In genomic region chr11:46443152-46443551, GRCm38 (mm10) we compare ENCODE assay signal across 17 mouse cellular contexts. TPM values are rescaled to one million over a fixed set of nuclear protein-coding genes. Genes with fewer than 3 reads are reported as not detected.
DNase-seq lines count a peak whose midpoint lies in the region; ATAC-seq and TF ChIP-seq lines count a peak whose summit lies in the region.
"Had no signal": no experiment of that assay in that cellular context is flagged by ENCODE, and none has a peak within 500 bp of the region (broad histone marks: within the 10 kb centered on the region; RNA-seq: fewer than 3 reads in every experiment).

No protein-coding gene starts in this region.

- H3K9ac ChIP-seq in lung, postnatal 0 days (replicated peaks; ENCODE audit: low read depth), result no peak overlapping the region
- H3K9ac ChIP-seq: midbrain, embryonic 12.5 days; neural tube, embryonic 12.5 days had no signal

- no peaks in the 10 kb centered on the region for H3K27me3 ChIP-seq in lung, postnatal 0 days (replicated peaks; ENCODE audit: insufficient read depth, low read length)
- H3K27me3 ChIP-seq: midbrain, embryonic 12.5 days; neural tube, embryonic 12.5 days had no signal

- peak; percentile 35 for DNase-seq in heart, adult 11 months
- DNase-seq in heart, adult 9 months (ENCODE audit: low spot score in 2 of 2), result no peak
- peak; percentile 23 for DNase-seq in lung, postnatal 0 days (ENCODE audit: low spot score)
- no peak for DNase-seq in lung, postnatal 10 days
- no peak for DNase-seq in Muller cell, postnatal 12 days (ENCODE audit: inconsistent ontology term)
- no peak for DNase-seq in kidney, adult 8-10 months
- DNase-seq: cerebellum, postnatal 14 days; kidney, postnatal 10 days; retina, postnatal 1 day; thymus, postnatal 25 days had no signal

- H3K9me3 ChIP-seq in lung, postnatal 0 days (ENCODE audit: low read length), result no peaks in the 10 kb centered on the region
- H3K9me3 ChIP-seq: heart, embryonic 10.5 days; hindbrain, embryonic 10.5 days; midbrain, embryonic 12.5 days; neural tube, embryonic 12.5 days had no signal

- TF ChIP-seq EP300 in lung, postnatal 0 days (IDR thresholded peaks at IDR 0.05), result no peak

- peaks cover 4% of the 10 kb centered on the region; the same call in 1 of the 2 replicates for H3K36me3 ChIP-seq in lung, postnatal 0 days (ENCODE audit: insufficient read depth, low read length)

- H3K4me1 ChIP-seq in lung, postnatal 0 days (ENCODE audit: insufficient read depth, low read depth, low read length), result no peaks in the 10 kb centered on the region
- H3K4me1 ChIP-seq: heart, embryonic 10.5 days; hindbrain, embryonic 10.5 days; midbrain, embryonic 12.5 days; neural tube, embryonic 12.5 days had no signal

- H3K27ac ChIP-seq in lung, postnatal 0 days (ENCODE audit: low read length), result no peak overlapping the region
- H3K27ac ChIP-seq: heart, embryonic 10.5 days; hindbrain, embryonic 10.5 days; midbrain, embryonic 12.5 days; neural tube, embryonic 12.5 days had no signal

- 93% methylated on average over 1 of the region's 1 CpGs for WGBS in lung, postnatal 0 days

- no peak for ATAC-seq in lung, postnatal 0 days
- peak; percentile 37 for ATAC-seq in activated CD4-positive, CD25-positive, alpha-beta regulatory T cell, adult 4 months
- ATAC-seq in monocyte, adult 5-6 weeks (replicated peaks; ENCODE audit: insufficient number of reproducible peaks, low FRiP score, low TSS enrichment, poor library complexity, severe bottlenecking), result peak; percentile 54; the same call in 1 of the 2 replicates

- H3K4me2 ChIP-seq in lung, postnatal 0 days (replicated peaks; ENCODE audit: low read depth, low read length), result no peak overlapping the region
- H3K4me2 ChIP-seq: midbrain, embryonic 12.5 days; neural tube, embryonic 12.5 days had no signal

- no peak overlapping the region for H3K4me3 ChIP-seq in lung, postnatal 0 days (ENCODE audit: low read depth, low read length)
- H3K4me3 ChIP-seq: heart, embryonic 10.5 days; hindbrain, embryonic 10.5 days; midbrain, embryonic 12.5 days; neural tube, embryonic 12.5 days had no signal

- peak; percentile 43 for TF ChIP-seq CTCF in lung, postnatal 0 days (IDR thresholded peaks at IDR 0.05)

RNA-seq across cellular contexts. Expression of gene Med7, which starts 6.4 kb away (rescaled TPM):
- 55.9 and 56.7 TPM in 2 replicates for polyA plus RNA-seq in lung, postnatal 0 days (2015; fragmentation: Nextera tagmentation; extraction: Ambion mirVana)
- polyA plus RNA-seq in activated CD4-positive, CD25-positive, alpha-beta regulatory T cell, adult 4 months (2017; shearing (Covaris generic)), result 10 to 100 TPM; 41.5 to 42.1 TPM
- 43.8 to 58.3 TPM (median 56.8 TPM) in 3 replicates for total RNA-seq in monocyte, adult 5-6 weeks (2017)

RNA-seq across cellular contexts. Expression of gene Havcr2, which starts 11.6 kb away (rescaled TPM):
- polyA plus RNA-seq in lung, postnatal 0 days (2015; fragmentation: Nextera tagmentation; extraction: Ambion mirVana), result 0.58 and 0.66 TPM in 2 replicates
- polyA plus RNA-seq in activated CD4-positive, CD25-positive, alpha-beta regulatory T cell, adult 4 months (2017; shearing (Covaris generic)), result 1 to 10 TPM; 5.5 to 8.1 TPM
- 111 to 182 TPM (median 181 TPM) in 3 replicates for total RNA-seq in monocyte, adult 5-6 weeks (2017)

RNA-seq across cellular contexts. Expression of gene Fam71b, which starts 46.8 kb away (rescaled TPM):
- polyA plus RNA-seq in lung, postnatal 0 days (2015; fragmentation: Nextera tagmentation; extraction: Ambion mirVana), result not detected in 2 replicates
- not detected for polyA plus RNA-seq in activated CD4-positive, CD25-positive, alpha-beta regulatory T cell, adult 4 months (2017; shearing (Covaris generic))
- total RNA-seq in monocyte, adult 5-6 weeks (2017), result not detected in 3 replicates
- total RNA-seq: left cerebral cortex, adult 8-10 months had no signal
- polyA plus RNA-seq: heart, embryonic 10.5 days; hindbrain, embryonic 10.5 days; midbrain, embryonic 12.5 days; neural tube, embryonic 12.5 days had no signal

RNA-seq across cellular contexts. Expression of gene Itk, which starts 53.8 kb away (rescaled TPM):
- 0.13 and 0.15 TPM in 2 replicates for polyA plus RNA-seq in lung, postnatal 0 days (2015; fragmentation: Nextera tagmentation; extraction: Ambion mirVana)
- polyA plus RNA-seq in activated CD4-positive, CD25-positive, alpha-beta regulatory T cell, adult 4 months (2017; shearing (Covaris generic)), result 100 to 1,000 TPM; 102 to 115 TPM
- total RNA-seq in monocyte, adult 5-6 weeks (2017), result 25.2 to 61.1 TPM (median 26.8 TPM) in 3 replicates
- polyA plus RNA-seq: hindbrain, embryonic 10.5 days; neural tube, embryonic 12.5 days had no signal

Comparison
In these comparisons a context has a peak if more than half of its experiments do, and no peak if none do; other contexts are left out.
1. DNase-seq: peak in heart, adult 11 months (single experiment) and lung, postnatal 0 days (single experiment); none in heart, adult 9 months (0 of 2), lung, postnatal 10 days (single experiment), Muller cell, postnatal 12 days (single experiment) and kidney, adult 8-10 months (0 of 2).